Mouse (Mus musculus) olfactory bulb, adult 2 months (tissue): ENCODE results near the gene Lrrc49.

Source experiments
- CTCF ChIP-seq: fragments of 200-500 bp; IDR thresholded peaks from 2 replicates; pipeline ENCODE4 v1.5.1; 2012; ENCODE audit warnings: low read depth, mild to moderate bottlenecking, low read length, moderate library complexity; ENCODE audit not compliant: insufficient read depth
- POLR2A ChIP-seq: fragments of 200-500 bp; IDR thresholded peaks from 2 replicates; pipeline ENCODE4 v1.6.1; 2012; ENCODE audit warnings: mild to moderate bottlenecking, low read depth, low read length, moderate library complexity; ENCODE audit not compliant: insufficient read depth

- TF ChIP-seq CTCF = no peak
- TF ChIP-seq POLR2A = no peak
These were observed 83.0 kb downstream of the Lrrc49 start for GRCm38 (mm10) chr9:60604971-60605370.
